Mouse (Mus musculus) lung, adult 2 months (tissue): Measurements from ENCODE around the gene Adh7.

Experiments
- CTCF ChIP-seq: fragments of 200-500 bp; IDR thresholded peaks from 2 replicates; pipeline ENCODE4 v1.5.1; 2011; ENCODE audit warnings: mild to moderate bottlenecking, low read length, control low read depth; ENCODE audit not compliant: insufficient read depth
- POLR2A ChIP-seq: fragments of 200-500 bp; IDR thresholded peaks from 2 replicates; pipeline ENCODE4 v1.6.1; 2011; ENCODE audit warnings: low read depth, mild to moderate bottlenecking, control low read depth, low read length, borderline replicate concordance; ENCODE audit errors: extremely low read depth

- no peak for TF ChIP-seq POLR2A
- TF ChIP-seq CTCF: no peak
Measured at GRCm38 (mm10) chr3:138185995-138186930, 31.3 kb upstream of the Adh7 start.
